Mouse (Mus musculus) G1E (cell line): Measurements from ENCODE around the gene Mgll. TPM values are rescaled to one million over a fixed set of nuclear protein-coding genes. Genes with fewer than 3 reads are reported as not detected.

Experiments
- ATAC-seq: 2 replicates; pipeline ENCODE4 v1.8.0; 2016; ENCODE audit warnings: mild to moderate bottlenecking; ENCODE audit not compliant: insufficient number of reproducible peaks, poor library complexity, low FRiP score, severe bottlenecking; ENCODE audit errors: extremely low read depth
- DNase-seq: peaks from one replicate; pipeline ENCODE4 v3.0.0; 2012; ENCODE audit warnings: low spot score
- H3K27me3 ChIP-seq: 2 replicates; pipeline ENCODE4 v1.6.1; 2012; ENCODE audit warnings: mild to moderate bottlenecking, low read length, inconsistent platforms; ENCODE audit not compliant: insufficient read depth
- H3K36me3 ChIP-seq: replicated peaks from 2 replicates; pipeline ENCODE3; 2012; ENCODE audit warnings: mild to moderate bottlenecking, inconsistent platforms
- H3K4me1 ChIP-seq: 2 replicates; pipeline ENCODE4 v1.6.1; 2012; ENCODE audit warnings: low read depth, low read length, inconsistent platforms, mixed read lengths; ENCODE audit not compliant: insufficient read depth
- H3K4me3 ChIP-seq: 2 replicates; pipeline ENCODE4 v1.5.1; 2012; ENCODE audit warnings: low read depth, mild to moderate bottlenecking, inconsistent platforms, low read length, moderate library complexity, mixed read lengths
- H3K9me3 ChIP-seq: replicated peaks from 2 replicates; pipeline ENCODE4 v1.6.1; 2012; ENCODE audit warnings: inconsistent platforms
- CTCF ChIP-seq: IDR thresholded peaks from 2 replicates; pipeline ENCODE4 v1.5.1; 2012; ENCODE audit warnings: low read depth, low read length, inconsistent platforms, mixed read lengths
- GATA1 ChIP-seq: IDR thresholded peaks from 2 replicates; pipeline ENCODE4 v1.6.1; 2012; ENCODE audit warnings: borderline replicate concordance, low read length, inconsistent platforms, mixed read lengths
- GATA2 ChIP-seq: IDR thresholded peaks from 2 replicates; pipeline ENCODE4 v1.6.1; 2012; ENCODE audit warnings: low read depth, low read length, inconsistent platforms, borderline replicate concordance
- POLR2AphosphoS5 ChIP-seq: IDR thresholded peaks from 2 replicates; pipeline ENCODE4 v1.6.1; 2012; ENCODE audit warnings: low read depth, low read length, inconsistent platforms; ENCODE audit not compliant: insufficient replicate concordance
- TAL1 ChIP-seq: conservative IDR thresholded peaks from 2 replicates; pipeline ENCODE4 v1.6.1; 2012; ENCODE audit warnings: low read depth, low read length, inconsistent platforms, mixed read lengths
- polyA plus RNA-seq: library from polyadenylated mRNA; stranded (reverse); fragments of >175 nt; gene quantifications from 2 replicates; pipeline ENCODE4 v1.2.3, GENCODE M21; 2012
- total RNA-seq, 2 experiments: library from RNA; stranded (forward) in 1 of 2; stranded (reverse) in 1 of 2; fragments of 200-1000 nt in 1 of 2; fragments of >200 nt in 1 of 2; fragmentation: Nextera tagmentation in 1 of 2; gene quantifications; 2 replicates each; pipeline ENCODE4 v1.2.3; 2014 to 2017

The Mgll gene
- total and polyA plus RNA-seq, 3 experiments: 0.03 to 41.5 (median 0.11) TPM

- no peak for ATAC-seq
- TF ChIP-seq GATA1 (no peak), CTCF (no peak), TAL1 (no peak), GATA2 (no peak), POLR2AphosphoS5 (no peak)
- Histone ChIP-seq H3K27me3 (peaks cover 68% of the 10 kb centered on the region), H3K4me3 (no peak overlapping the region), H3K9me3 (no peaks in the 10 kb centered on the region), H3K4me1 (peaks cover 20% of the 10 kb centered on the region), H3K36me3 (no peaks in the 10 kb centered on the region)
- no peak for DNase-seq
Measured at GRCm38 (mm10) chr6:88820853-88821252, 96.6 kb downstream of the Mgll start.

GRCm38 (mm10) chr6:88821294-88821693 lies 97.1 kb downstream of the Mgll start:
- TF ChIP-seq GATA1: no peak
- no peak for TF ChIP-seq TAL1
- no peak for TF ChIP-seq CTCF
- TF ChIP-seq POLR2AphosphoS5: no peak
- no peak for TF ChIP-seq GATA2
- no peaks in the 10 kb centered on the region for H3K9me3 ChIP-seq
- no peaks in the 10 kb centered on the region for H3K36me3 ChIP-seq
- peaks cover 69% of the 10 kb centered on the region for H3K27me3 ChIP-seq
- H3K4me3 ChIP-seq: no peak overlapping the region
- DNase-seq (no peak), ATAC-seq (peak; percentile 15; the same call in 1 of the 2 replicates)
- H3K4me1 ChIP-seq: peaks cover 20% of the 10 kb centered on the region

GRCm38 (mm10) chr6:88821901-88822300 lies 97.7 kb downstream of the Mgll start:
- Histone ChIP-seq H3K36me3 (no peaks in the 10 kb centered on the region), H3K4me1 (peaks cover 25% of the 10 kb centered on the region), H3K27me3 (peaks cover 71% of the 10 kb centered on the region), H3K9me3 (no peaks in the 10 kb centered on the region), H3K4me3 (no peak overlapping the region)
- no peak for ATAC-seq
- DNase-seq: no peak
- TF ChIP-seq GATA1: no peak

GRCm38 (mm10) chr6:88824183-88824582 lies 100.0 kb downstream of the Mgll start:
- H3K27me3 ChIP-seq: peaks cover 74% of the 10 kb centered on the region
- ATAC-seq: no peak
- H3K36me3 ChIP-seq: no peaks in the 10 kb centered on the region
- no peak for TF ChIP-seq GATA2
- no peak for TF ChIP-seq POLR2AphosphoS5
- TF ChIP-seq GATA1: no peak
- TF ChIP-seq CTCF: no peak
- no peak for TF ChIP-seq TAL1
- H3K9me3 ChIP-seq: no peaks in the 10 kb centered on the region
- DNase-seq: no peak
- H3K4me1 ChIP-seq: peaks cover 44% of the 10 kb centered on the region
- no peak overlapping the region for H3K4me3 ChIP-seq

- DNase-seq (no peak), ATAC-seq (no peak)
- Histone ChIP-seq H3K27me3 (peaks cover 73% of the 10 kb centered on the region), H3K36me3 (no peaks in the 10 kb centered on the region), H3K9me3 (no peaks in the 10 kb centered on the region), H3K4me3 (no peak overlapping the region), H3K4me1 (peaks cover 40% of the 10 kb centered on the region)
- no peak for TF ChIP-seq TAL1
- no peak for TF ChIP-seq GATA2
- no peak for TF ChIP-seq GATA1
- TF ChIP-seq POLR2AphosphoS5: no peak
- no peak for TF ChIP-seq CTCF
Measured at GRCm38 (mm10) chr6:88826088-88826487, 101.9 kb downstream of the Mgll start.

GRCm38 (mm10) chr6:88826545-88826944 lies 102.3 kb downstream of the Mgll start:
- TF ChIP-seq GATA2 (no peak), POLR2AphosphoS5 (no peak), CTCF (no peak), GATA1 (no peak), TAL1 (no peak)
- ATAC-seq: no peak
- H3K4me3 ChIP-seq: no peak overlapping the region
- peaks cover 42% of the 10 kb centered on the region for H3K4me1 ChIP-seq
- H3K27me3 ChIP-seq: peaks cover 70% of the 10 kb centered on the region
- DNase-seq: peak; percentile 45
- H3K9me3 ChIP-seq: no peaks in the 10 kb centered on the region
- H3K36me3 ChIP-seq: no peaks in the 10 kb centered on the region

- TF ChIP-seq GATA1 (no peak), POLR2AphosphoS5 (no peak), CTCF (no peak), GATA2 (no peak)
- DNase-seq (no peak), ATAC-seq (no peak)
- no peaks in the 10 kb centered on the region for H3K9me3 ChIP-seq
- H3K27me3 ChIP-seq: peaks cover 66% of the 10 kb centered on the region
- H3K4me3 ChIP-seq: no peak overlapping the region
- no peaks in the 10 kb centered on the region for H3K36me3 ChIP-seq
- H3K4me1 ChIP-seq: peaks cover 44% of the 10 kb centered on the region
Measured at GRCm38 (mm10) chr6:88826965-88827364, 102.8 kb downstream of the Mgll start.
